ENCODE assay signal across 8 mouse cellular contexts in genomic region chr17:80875352-80876044, GRCm38 (mm10).
DNase-seq lines count a peak whose midpoint lies in the region; ATAC-seq and TF ChIP-seq lines count a peak whose summit lies in the region.

No protein-coding gene starts in this region.

- no peaks in the 10 kb centered on the region for H3K9me3 ChIP-seq in midbrain, embryonic 12.5 days
- no peaks in the 10 kb centered on the region for H3K9me3 ChIP-seq in midbrain, embryonic 16.5 days (replicated peaks; ENCODE audit: control insufficient read depth, low read length, poor library complexity, severe bottlenecking)
- no peaks in the 10 kb centered on the region for H3K9me3 ChIP-seq in lung, embryonic 15.5 days

- 0 out of 2 replicates have a peak, but pooled peaks have one; percentile 47 for ATAC-seq in midbrain, embryonic 12.5 days (ENCODE audit: low FRiP score, low read depth)
- ATAC-seq in midbrain, embryonic 16.5 days = no peak
- ATAC-seq in lung, embryonic 15.5 days (ENCODE audit: borderline replicate concordance, extremely low read depth, low FRiP score, low TSS enrichment) = peak; percentile 62; the same call in 1 of the 2 replicates

- H3K9ac ChIP-seq in midbrain, embryonic 12.5 days (replicated peaks) = no peak overlapping the region
- H3K9ac ChIP-seq in midbrain, embryonic 16.5 days (ENCODE audit: low read depth, low read length) = no peak overlapping the region
- no peak overlapping the region for H3K9ac ChIP-seq in lung, embryonic 15.5 days

- no peak overlapping the region for H3K4me3 ChIP-seq in midbrain, embryonic 12.5 days
- H3K4me3 ChIP-seq in midbrain, embryonic 16.5 days (ENCODE audit: low read depth, low read length) = no peak overlapping the region
- H3K4me3 ChIP-seq in cerebellum, adult 2 months (replicated peaks; ENCODE audit: insufficient read depth, low read depth, low read length) = peak overlapping the region; percentile 2
- no peak overlapping the region for H3K4me3 ChIP-seq in lung, embryonic 15.5 days
- H3K4me3 ChIP-seq in thymus, adult 2 months (ENCODE audit: control insufficient read depth, insufficient read depth, low read length) = no peak overlapping the region

- WGBS in midbrain, embryonic 12.5 days = 44% methylated on average over 7 of the region's 7 CpGs
- 39% methylated on average over 7 of the region's 7 CpGs for WGBS in midbrain, embryonic 16.5 days
- 5% methylated on average over 7 of the region's 7 CpGs for WGBS in cerebellum, adult 2 months
- WGBS in lung, embryonic 15.5 days = 41% methylated on average over 7 of the region's 7 CpGs
- WGBS in thymus, adult 2 months = 78% methylated on average over 7 of the region's 7 CpGs

- TF ChIP-seq POLR2A in cerebellum, adult 2 months (IDR thresholded peaks at IDR 0.05; ENCODE audit: borderline replicate concordance, insufficient read depth, low read length) = no peak
- no peak for TF ChIP-seq POLR2A in thymus, adult 2 months (IDR thresholded peaks at IDR 0.05; ENCODE audit: control insufficient read depth, extremely low read depth, insufficient read depth, low read length, poor library complexity)

- no peaks in the 10 kb centered on the region for H3K36me3 ChIP-seq in midbrain, embryonic 12.5 days
- H3K36me3 ChIP-seq in midbrain, embryonic 16.5 days (ENCODE audit: control insufficient read depth, insufficient read depth, low read length) = no peaks in the 10 kb centered on the region
- H3K36me3 ChIP-seq in lung, embryonic 15.5 days = no peaks in the 10 kb centered on the region
- no peaks in the 10 kb centered on the region for H3K36me3 ChIP-seq in thymus, adult 2 months (ENCODE audit: control insufficient read depth, insufficient read depth, low read length)

- no peak overlapping the region for H3K27ac ChIP-seq in midbrain, embryonic 12.5 days (replicated peaks)
- no peak overlapping the region for H3K27ac ChIP-seq in midbrain, embryonic 16.5 days (ENCODE audit: low read length)
- H3K27ac ChIP-seq in cerebellum, adult 2 months (ENCODE audit: insufficient read depth, low read length) = peak overlapping the region; percentile 83
- no peak overlapping the region for H3K27ac ChIP-seq in lung, embryonic 15.5 days
- no peak overlapping the region for H3K27ac ChIP-seq in thymus, adult 2 months (ENCODE audit: control insufficient read depth, insufficient read depth, low read length)

- peak; percentile 78 for TF ChIP-seq CTCF in cerebellum, adult 2 months (IDR thresholded peaks at IDR 0.05; ENCODE audit: borderline replicate concordance, insufficient read depth, low read depth, low read length)
- TF ChIP-seq CTCF in thymus, adult 2 months (IDR thresholded peaks at IDR 0.05; ENCODE audit: borderline replicate concordance, control insufficient read depth, extremely low read depth, insufficient read depth, low read length, poor library complexity) = no peak

- no peaks in the 10 kb centered on the region for H3K27me3 ChIP-seq in midbrain, embryonic 12.5 days
- no peaks in the 10 kb centered on the region for H3K27me3 ChIP-seq in midbrain, embryonic 16.5 days (ENCODE audit: control insufficient read depth, insufficient read depth, low read depth, low read length)
- no peaks in the 10 kb centered on the region; the same call in 1 of the 2 replicates for H3K27me3 ChIP-seq in cerebellum, adult 2 months (ENCODE audit: control insufficient read depth, insufficient read depth, low read length)
- H3K27me3 ChIP-seq in lung, embryonic 15.5 days = no peaks in the 10 kb centered on the region
- no peaks in the 10 kb centered on the region for H3K27me3 ChIP-seq in thymus, adult 2 months (ENCODE audit: control insufficient read depth, insufficient read depth, low read length)

- H3K4me2 ChIP-seq in midbrain, embryonic 12.5 days (replicated peaks) = no peak overlapping the region
- no peak overlapping the region for H3K4me2 ChIP-seq in midbrain, embryonic 16.5 days (ENCODE audit: low read length)
- H3K4me2 ChIP-seq in lung, embryonic 15.5 days = no peak overlapping the region

- H3K4me1 ChIP-seq in midbrain, embryonic 12.5 days = no peaks in the 10 kb centered on the region
- H3K4me1 ChIP-seq in midbrain, embryonic 16.5 days (ENCODE audit: control insufficient read depth, insufficient read depth, low read length) = peaks cover 3% of the 10 kb centered on the region; the same call in 1 of the 2 replicates
- H3K4me1 ChIP-seq in cerebellum, adult 2 months (ENCODE audit: control insufficient read depth, insufficient read depth, low read length) = peaks cover 16% of the 10 kb centered on the region
- H3K4me1 ChIP-seq in lung, embryonic 15.5 days = peaks cover 5% of the 10 kb centered on the region; the same call in 1 of the 2 replicates
- H3K4me1 ChIP-seq in thymus, adult 2 months (replicated peaks; ENCODE audit: control insufficient read depth, insufficient read depth, low read length) = no peaks in the 10 kb centered on the region

- DNase-seq in cerebellum, adult 2 months = peak; percentile 82 to 88
- peak; percentile 22 to 37 for DNase-seq in heart, postnatal 36 days
- DNase-seq in thymus, adult 18-20 months = no peak
- DNase-seq in thymus, postnatal 36 days = no peak
- DNase-seq in thymus, adult 2 months = no peak

- intact Hi-C loops in heart, postnatal 36 days (cut with DNase I) = loop anchor here (1.0 to 5.0 kb wide), 3 partner anchors 45 to 193 kb away; no protein-coding TSS in a partner anchor

Comparison
In these comparisons a context has a peak if more than half of its experiments do, and no peak if none do; other contexts are left out.
1. DNase-seq: peak in cerebellum, adult 2 months (2 of 2) and heart, postnatal 36 days (2 of 2); none in thymus, adult 18-20 months (0 of 2), thymus, postnatal 36 days (0 of 2) and thymus, adult 2 months (single experiment).